Mouse (Mus musculus): ENCODE results near the gene Gm43951.
"Not testable (repeated sequence)": the region's sequence is repeated elsewhere in the genome, so short reads cannot be mapped to it uniquely, and the experiment has no call there.

Gene Gm43951

DNA sequence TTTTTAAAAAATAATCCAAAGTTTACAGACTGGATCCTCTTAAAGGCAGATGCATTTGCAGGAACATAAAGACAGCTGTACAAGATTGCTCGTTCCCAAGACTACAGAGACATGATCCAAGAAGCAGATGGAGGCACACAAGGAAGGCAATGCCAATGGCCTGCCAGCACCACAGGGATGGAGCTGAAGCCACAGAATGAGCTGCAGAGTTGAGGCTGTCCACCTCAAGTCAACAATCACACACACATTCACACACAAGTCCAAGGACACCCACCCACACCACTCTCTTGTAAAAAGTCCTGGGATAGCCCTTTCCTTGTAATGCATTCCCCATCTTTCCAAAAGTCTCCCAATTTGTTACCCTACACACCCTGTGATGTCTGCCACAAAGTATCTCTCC is 3.2 kb downstream of the Gm43951 start:
- no peak for DNase-seq (ENCODE audit: low read depth)

- DNase-seq (ENCODE audit: low read depth) = peak; percentile 73
These were observed 10.1 kb downstream of the Gm43951 start for GRCm38 (mm10) chr11:72196506-72196905.

DNA sequence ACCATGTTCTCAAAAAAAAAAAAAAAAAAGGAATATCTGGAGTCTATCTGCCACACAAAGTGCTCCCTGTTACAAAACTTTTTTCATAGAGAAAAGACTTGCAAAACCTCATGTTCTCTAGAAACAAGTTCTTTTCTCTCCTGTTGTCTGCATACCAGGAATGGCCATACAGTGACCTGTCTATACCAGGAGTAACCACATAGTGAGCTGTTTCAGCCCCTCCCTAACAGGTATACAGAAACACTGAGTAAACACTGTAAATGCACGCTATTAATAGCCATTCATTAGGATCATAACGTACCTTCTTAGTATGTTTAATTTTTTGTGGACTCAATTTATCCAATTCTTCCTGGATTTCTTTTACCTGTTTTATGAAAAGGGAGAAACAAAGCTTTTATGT is 12.4 kb downstream of the Gm43951 start:
- no peak for DNase-seq (ENCODE audit: low read depth)

DNA sequence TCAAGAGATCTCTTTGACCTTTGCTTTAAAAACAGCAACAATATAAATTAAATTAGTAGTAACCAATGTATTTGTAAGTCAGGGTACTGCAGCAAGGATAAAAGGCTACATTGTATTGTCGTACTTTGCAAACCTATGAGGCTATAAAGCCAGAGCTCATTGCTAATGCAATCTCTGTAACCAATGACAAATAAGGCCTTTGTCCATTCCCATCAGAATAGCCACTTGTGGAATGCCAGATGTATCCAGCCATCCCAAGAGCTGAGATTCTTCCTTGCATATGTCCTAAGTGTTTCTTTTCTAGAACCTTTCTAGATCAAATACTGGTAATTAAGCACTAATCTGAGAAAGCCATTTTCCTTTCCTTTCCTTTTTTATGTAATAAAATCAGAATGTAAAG is 15.8 kb downstream of the Gm43951 start:
- DNase-seq (ENCODE audit: low read depth) = no peak

DNA sequence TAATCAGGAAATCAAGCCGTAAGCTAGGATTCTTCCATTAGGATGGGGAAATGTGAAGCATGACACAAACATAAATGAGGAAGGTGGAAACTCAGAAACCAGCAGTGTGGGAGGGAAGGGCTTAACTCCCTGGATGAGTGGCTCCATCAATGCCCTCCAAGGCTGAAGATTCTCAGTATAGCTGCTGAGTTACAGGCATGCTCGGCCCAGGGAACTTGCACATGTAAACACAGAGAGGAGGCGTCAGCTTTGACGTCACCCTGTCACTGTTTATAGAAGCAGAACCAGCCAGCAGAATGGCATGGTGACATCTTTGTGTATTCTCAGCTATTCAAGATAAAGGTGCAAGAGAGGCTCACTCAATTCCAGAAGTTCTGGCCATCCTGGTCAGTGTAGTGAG is 22.4 kb downstream of the Gm43951 start:
- DNase-seq (ENCODE audit: low read depth) = no peak

DNA sequence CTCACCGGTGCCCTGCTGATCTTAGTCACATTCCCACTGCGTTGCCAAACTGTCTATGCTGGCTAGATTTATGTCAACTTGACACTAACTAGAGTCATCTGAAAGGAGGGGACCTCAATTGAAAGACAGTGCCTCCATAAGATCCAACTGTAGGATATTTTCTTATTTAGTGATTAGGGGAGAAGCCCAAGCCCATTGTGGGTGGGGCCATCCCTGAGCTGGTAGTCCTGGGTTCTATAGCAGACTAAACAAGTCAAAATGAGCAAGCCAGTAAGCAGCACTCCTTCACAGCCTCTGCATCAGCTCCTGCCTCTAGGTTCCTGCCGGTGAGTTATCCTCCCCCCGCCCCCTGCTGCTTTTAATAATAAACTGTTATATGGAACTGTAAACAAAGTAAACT is 25.5 kb downstream of the Gm43951 start:
- DNase-seq (ENCODE audit: low read depth) = no peak

- DNase-seq (ENCODE audit: low read depth) = no peak
These were observed 26.1 kb downstream of the Gm43951 start for GRCm38 (mm10) chr11:72180556-72180955.

- no peak for DNase-seq (ENCODE audit: low read depth)
These were observed 30.1 kb downstream of the Gm43951 start for GRCm38 (mm10) chr11:72176553-72176952.

GRCm38 (mm10) chr11:72175966-72176365 is 30.7 kb downstream of the Gm43951 start:
- no peak for DNase-seq (ENCODE audit: low read depth)

- DNase-seq (ENCODE audit: low read depth) = no peak
These were observed 31.9 kb downstream of the Gm43951 start for GRCm38 (mm10) chr11:72174721-72175120.

GRCm38 (mm10) chr11:72173506-72173905 is 33.1 kb downstream of the Gm43951 start:
- DNase-seq (ENCODE audit: low read depth) = no peak

DNA sequence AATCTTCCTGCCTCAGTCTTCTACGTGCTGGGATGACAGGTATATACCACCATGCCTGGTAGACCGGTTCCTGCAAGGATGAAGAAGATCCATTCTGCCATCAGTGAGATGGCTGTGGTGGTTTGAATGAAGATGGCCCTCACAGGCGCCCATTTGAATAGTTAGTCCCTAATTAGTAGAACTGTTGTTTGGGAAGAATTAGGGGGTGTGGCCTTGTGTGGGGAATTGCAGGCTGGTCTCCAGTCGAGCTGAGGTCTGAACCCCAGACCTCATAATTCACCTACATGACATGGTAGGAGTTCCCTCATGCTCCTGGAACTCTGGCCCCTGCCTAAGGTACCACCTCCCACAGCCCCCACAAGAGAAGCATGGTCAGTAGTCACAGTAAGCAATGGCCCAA is 34.7 kb downstream of the Gm43951 start:
- DNase-seq (ENCODE audit: low read depth) = not testable (repeated sequence)

DNA sequence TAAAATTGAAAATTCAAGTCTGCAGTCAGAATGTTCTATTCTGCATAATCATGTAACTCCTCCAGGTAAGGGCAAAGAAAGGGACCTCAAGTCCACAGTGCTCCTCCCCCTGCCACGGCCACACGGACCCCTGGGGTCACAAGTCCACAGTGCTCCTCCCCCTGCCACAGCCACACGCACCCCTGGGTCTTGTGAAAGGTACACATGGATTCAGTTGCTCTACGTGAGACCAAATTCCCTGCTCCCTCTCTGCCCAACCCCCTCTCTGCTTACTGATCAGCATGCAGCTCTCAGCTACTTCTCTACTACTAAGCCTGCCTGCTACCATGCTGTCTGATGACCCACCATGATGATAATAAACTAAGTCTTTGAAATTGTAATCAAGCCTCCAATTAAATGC is 36.8 kb downstream of the Gm43951 start:
- DNase-seq (ENCODE audit: low read depth) = no peak

- no peak for DNase-seq (ENCODE audit: low read depth)
These were observed 43.4 kb downstream of the Gm43951 start for GRCm38 (mm10) chr11:72163198-72163597.

DNA sequence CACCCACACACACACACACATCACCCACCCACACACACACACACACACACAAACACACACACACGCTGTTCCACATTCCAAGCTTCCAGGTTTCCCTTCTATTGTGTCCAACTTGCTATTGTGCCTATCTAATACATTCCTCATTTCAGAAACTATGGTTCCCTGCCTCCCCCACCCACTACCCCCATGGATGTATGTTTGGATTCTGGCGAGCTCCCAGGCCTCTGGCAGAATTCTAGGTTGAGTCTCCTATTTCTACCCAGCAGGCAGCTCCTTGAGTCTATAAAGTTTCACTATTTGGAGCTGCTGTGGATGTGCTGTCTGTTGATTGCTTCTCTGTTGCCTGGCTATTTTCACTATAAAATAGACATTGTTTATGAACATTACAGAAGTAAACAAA is 50.0 kb downstream of the Gm43951 start:
- DNase-seq (ENCODE audit: low read depth) = no peak

GRCm38 (mm10) chr11:72155981-72156428 is 50.6 kb downstream of the Gm43951 start:
- DNase-seq (ENCODE audit: low read depth) = no peak

- no peak for DNase-seq (ENCODE audit: low read depth)
These were observed 51.3 kb downstream of the Gm43951 start for GRCm38 (mm10) chr11:72155186-72155980.
